Mouse (Mus musculus): ENCODE measurements around the gene Cdh20.

DNA sequence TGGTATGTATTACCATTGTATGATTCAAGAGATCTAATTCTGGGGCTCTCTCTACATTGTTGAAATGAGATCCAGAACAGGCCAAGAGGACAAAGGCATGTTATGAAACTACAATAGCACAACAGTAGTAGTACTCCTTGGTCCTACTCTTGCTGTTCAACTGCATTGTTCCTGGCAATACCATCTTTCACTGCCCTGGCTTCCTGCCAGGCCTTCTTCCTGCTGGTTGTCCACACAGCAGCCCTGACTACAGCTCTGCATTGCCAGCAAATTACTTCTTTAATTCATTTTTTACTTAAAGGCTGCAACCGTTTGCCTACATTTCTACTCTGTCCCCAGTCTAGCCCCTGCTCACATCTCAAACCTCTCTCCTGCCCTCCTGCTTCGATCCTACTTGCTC is 59.8 kb downstream of the Cdh20 start:
- TF ChIP-seq CTCF (IDR thresholded peaks at IDR 0.05; ENCODE audit: control insufficient read depth, insufficient read depth, insufficient replicate concordance, low read depth, low read length): no peak
- TF ChIP-seq POLR2A (IDR thresholded peaks at IDR 0.05; ENCODE audit: control insufficient read depth, low read depth, low read length): no peak
